Mouse (Mus musculus): Measurements from ENCODE around the gene Klhl30. TPM values are rescaled to one million over a fixed set of nuclear protein-coding genes. Genes with fewer than 3 reads are reported as not detected.

Gene Klhl30
- polyA plus RNA-seq, 1 experiment: 0.21 TPM

GRCm38 (mm10) chr1:91364822-91365644, 14.2 kb downstream of the Klhl30 start:
- Histone ChIP-seq H3K4me3 (ENCODE audit: control insufficient read depth, low read depth, low read length) (no peak overlapping the region), H3K36me3 (ENCODE audit: control insufficient read depth, insufficient read depth, low read length) (no peaks in the 10 kb centered on the region), H3K27me3 (ENCODE audit: control insufficient read depth, insufficient read depth, low read length) (no peaks in the 10 kb centered on the region)

GRCm38 (mm10) chr1:91365816-91366214, 15.0 kb downstream of the Klhl30 start:
- Histone ChIP-seq H3K4me1 (ENCODE audit: control insufficient read depth, insufficient read depth, low read length) (peaks cover 17% of the 10 kb centered on the region), H3K27ac (ENCODE audit: control insufficient read depth, insufficient read depth, low read depth, low read length) (no peak overlapping the region), H3K4me3 (ENCODE audit: control insufficient read depth, low read depth, low read length) (peak overlapping the region; percentile 82), H3K36me3 (ENCODE audit: control insufficient read depth, insufficient read depth, low read length) (no peaks in the 10 kb centered on the region), H3K27me3 (ENCODE audit: control insufficient read depth, insufficient read depth, low read length) (no peaks in the 10 kb centered on the region)
- TF ChIP-seq CTCF (IDR thresholded peaks at IDR 0.05; ENCODE audit: control insufficient read depth, insufficient read depth, insufficient replicate concordance, low read depth, low read length) (no peak), POLR2A (IDR thresholded peaks at IDR 0.05; ENCODE audit: control insufficient read depth, low read depth, low read length) (no peak)

More at GRCm38 (mm10) chr1:91364822-91365644, 14.2 kb downstream of the Klhl30 start:
- peaks cover 17% of the 10 kb centered on the region for H3K4me1 ChIP-seq (ENCODE audit: control insufficient read depth, insufficient read depth, low read length)
- no peak overlapping the region for H3K27ac ChIP-seq (ENCODE audit: control insufficient read depth, insufficient read depth, low read depth, low read length)
- TF ChIP-seq POLR2A (IDR thresholded peaks at IDR 0.05; ENCODE audit: control insufficient read depth, low read depth, low read length) (no peak), CTCF (IDR thresholded peaks at IDR 0.05; ENCODE audit: control insufficient read depth, insufficient read depth, insufficient replicate concordance, low read depth, low read length) (no peak)

- TF ChIP-seq CTCF (IDR thresholded peaks at IDR 0.05; ENCODE audit: control insufficient read depth, insufficient read depth, insufficient replicate concordance, low read depth, low read length) (peak; percentile 68), POLR2A (IDR thresholded peaks at IDR 0.05; ENCODE audit: control insufficient read depth, low read depth, low read length) (no peak)
- no peak within 1 kb of the TSS for H3K27ac ChIP-seq (ENCODE audit: control insufficient read depth, insufficient read depth, low read depth, low read length)
These were observed 15.6 kb downstream of the Klhl30 start, which contains the start of gene Erfe for GRCm38 (mm10) chr1:91366215-91367108. Gene Erfe (plus strand): TSS chr1:91366430.

GRCm38 (mm10) chr1:91367295-91367694, 16.5 kb downstream of the Klhl30 start:
- H3K36me3 ChIP-seq (ENCODE audit: control insufficient read depth, insufficient read depth, low read length): no peaks in the 10 kb centered on the region
- H3K27ac ChIP-seq (ENCODE audit: control insufficient read depth, insufficient read depth, low read depth, low read length): no peak overlapping the region
- H3K4me3 ChIP-seq (ENCODE audit: control insufficient read depth, low read depth, low read length): no peak overlapping the region
- TF ChIP-seq CTCF (IDR thresholded peaks at IDR 0.05; ENCODE audit: control insufficient read depth, insufficient read depth, insufficient replicate concordance, low read depth, low read length): no peak
- TF ChIP-seq POLR2A (IDR thresholded peaks at IDR 0.05; ENCODE audit: control insufficient read depth, low read depth, low read length): no peak
- peaks cover 17% of the 10 kb centered on the region for H3K4me1 ChIP-seq (ENCODE audit: control insufficient read depth, insufficient read depth, low read length)
- H3K27me3 ChIP-seq (ENCODE audit: control insufficient read depth, insufficient read depth, low read length): no peaks in the 10 kb centered on the region

More at GRCm38 (mm10) chr1:91366215-91367108, 15.6 kb downstream of the Klhl30 start, which contains the start of gene Erfe:
- Histone ChIP-seq H3K4me3 (ENCODE audit: control insufficient read depth, low read depth, low read length) (peak within 1 kb of the TSS; percentile 82), H3K4me1 (ENCODE audit: control insufficient read depth, insufficient read depth, low read length) (peaks cover 17% of the 10 kb centered on the region), H3K36me3 (ENCODE audit: control insufficient read depth, insufficient read depth, low read length) (no peaks in the 10 kb centered on the region), H3K27me3 (ENCODE audit: control insufficient read depth, insufficient read depth, low read length) (no peaks in the 10 kb centered on the region)

GRCm38 (mm10) chr1:91369408-91369807, 18.6 kb downstream of the Klhl30 start:
- Histone ChIP-seq H3K4me1 (ENCODE audit: control insufficient read depth, insufficient read depth, low read length) (peaks cover 17% of the 10 kb centered on the region), H3K27ac (ENCODE audit: control insufficient read depth, insufficient read depth, low read depth, low read length) (no peak overlapping the region), H3K27me3 (ENCODE audit: control insufficient read depth, insufficient read depth, low read length) (no peaks in the 10 kb centered on the region), H3K4me3 (ENCODE audit: control insufficient read depth, low read depth, low read length) (no peak overlapping the region), H3K36me3 (ENCODE audit: control insufficient read depth, insufficient read depth, low read length) (no peaks in the 10 kb centered on the region; the same call in 1 of the 2 replicates)
- TF ChIP-seq POLR2A (IDR thresholded peaks at IDR 0.05; ENCODE audit: control insufficient read depth, low read depth, low read length) (no peak), CTCF (IDR thresholded peaks at IDR 0.05; ENCODE audit: control insufficient read depth, insufficient read depth, insufficient replicate concordance, low read depth, low read length) (no peak)

- H3K4me3 ChIP-seq (ENCODE audit: control insufficient read depth, low read depth, low read length): no peak overlapping the region
These were observed 19.2 kb downstream of the Klhl30 start for GRCm38 (mm10) chr1:91370055-91370454.

More at GRCm38 (mm10) chr1:91370055-91370454, 19.2 kb downstream of the Klhl30 start:
- Histone ChIP-seq H3K36me3 (ENCODE audit: control insufficient read depth, insufficient read depth, low read length) (no peaks in the 10 kb centered on the region; the same call in 1 of the 2 replicates), H3K27ac (ENCODE audit: control insufficient read depth, insufficient read depth, low read depth, low read length) (no peak overlapping the region), H3K4me1 (ENCODE audit: control insufficient read depth, insufficient read depth, low read length) (peaks cover 17% of the 10 kb centered on the region), H3K27me3 (ENCODE audit: control insufficient read depth, insufficient read depth, low read length) (no peaks in the 10 kb centered on the region)
- TF ChIP-seq CTCF (IDR thresholded peaks at IDR 0.05; ENCODE audit: control insufficient read depth, insufficient read depth, insufficient replicate concordance, low read depth, low read length) (no peak), POLR2A (IDR thresholded peaks at IDR 0.05; ENCODE audit: control insufficient read depth, low read depth, low read length) (no peak)
